Mouse (Mus musculus) spleen, postnatal 14 days (tissue): ENCODE data around the gene Ppip5k2.

ENCODE experiments used
- DNase-seq, 2 experiments: peaks; one replicate each; pipeline ENCODE4 v3.0.0; 2021 to 2022; ENCODE audit warnings: low spot score in 2 of 2

Gene Ppip5k2

DNA sequence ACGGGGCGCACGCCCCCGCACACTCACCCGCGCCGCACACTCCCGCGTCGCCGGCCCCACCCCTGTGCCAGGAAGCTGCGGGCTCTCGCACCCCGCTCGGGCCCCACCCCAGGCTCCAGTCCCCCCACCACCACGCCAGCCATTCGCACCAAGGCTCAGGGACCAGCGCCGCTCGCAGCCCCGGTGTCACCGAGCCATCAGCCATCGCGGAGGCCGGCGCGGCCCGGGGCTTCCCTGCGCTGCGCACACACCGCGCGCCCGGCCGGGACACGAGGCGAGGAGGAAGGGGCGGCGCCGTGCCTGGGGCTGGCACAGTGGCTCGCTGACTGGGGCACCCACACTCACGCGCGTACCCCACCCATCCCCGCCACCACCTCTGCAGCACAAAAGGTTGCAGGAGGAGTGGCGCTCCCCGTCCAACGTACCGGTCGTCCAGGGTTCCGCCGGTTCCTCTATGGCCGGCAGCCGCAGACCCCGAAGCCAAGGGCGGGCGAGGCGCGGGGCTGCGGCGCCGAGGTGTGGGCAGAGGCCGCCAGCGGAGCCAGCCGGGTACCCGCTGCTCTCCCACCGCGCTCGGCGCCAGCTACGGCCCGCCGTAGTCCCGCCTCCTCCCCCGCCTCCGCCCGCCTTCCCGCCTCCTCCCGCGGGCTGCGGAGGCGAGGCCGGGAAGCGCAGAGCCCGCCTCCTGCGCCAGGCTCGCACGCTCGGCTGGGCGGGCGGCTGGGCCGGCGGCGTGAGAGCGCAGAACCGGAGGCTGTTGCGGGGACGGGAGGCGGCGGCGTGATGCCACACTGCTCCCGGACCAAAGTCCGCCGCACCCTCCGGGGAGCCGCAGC is 108.6 kb downstream of the Ppip5k2 start, which contains the start of gene D1Ertd622e:
TSS of gene D1Ertd622e (minus strand) at position 669 of the 836 bp plus-strand sequence.
- peak; percentile 61 to 64 for DNase-seq

DNA sequence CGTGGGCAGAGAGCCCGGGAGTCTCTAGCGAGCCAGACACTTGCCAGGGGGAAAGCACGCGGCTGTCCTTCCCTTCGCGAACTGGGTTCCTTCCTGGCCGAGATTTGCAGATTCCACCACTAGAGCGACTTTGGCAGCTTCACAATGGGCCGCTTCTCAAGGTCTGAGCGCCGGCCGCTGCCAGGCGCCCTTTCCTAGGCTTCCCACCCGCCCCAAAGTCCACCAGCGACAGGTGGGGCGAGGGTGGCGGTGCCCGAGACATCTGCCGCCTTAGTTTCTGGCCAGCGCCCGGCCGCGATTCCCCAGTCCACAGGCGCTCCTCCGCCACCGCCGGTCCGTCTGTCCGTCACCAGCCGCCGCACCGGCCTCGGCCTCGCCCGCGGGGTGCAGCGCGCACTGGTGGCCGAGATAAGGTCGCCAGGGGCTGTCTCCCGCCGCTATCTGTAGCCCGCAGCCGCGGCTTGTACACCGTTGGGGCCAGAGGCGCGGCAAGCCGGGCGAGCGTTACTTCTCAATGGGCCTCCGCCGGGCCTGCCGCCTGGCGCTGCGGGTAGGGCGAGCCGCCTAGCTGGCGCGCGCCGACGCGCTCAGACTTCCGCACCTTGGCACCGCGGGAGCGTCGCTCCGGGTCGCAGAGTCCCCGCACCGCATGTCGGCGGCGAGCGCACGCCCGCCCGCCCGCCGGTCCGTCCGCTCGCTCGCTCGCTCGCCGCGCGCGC is 109.4 kb downstream of the Ppip5k2 start:
- DNase-seq, result peak; percentile 76 to 85

DNA sequence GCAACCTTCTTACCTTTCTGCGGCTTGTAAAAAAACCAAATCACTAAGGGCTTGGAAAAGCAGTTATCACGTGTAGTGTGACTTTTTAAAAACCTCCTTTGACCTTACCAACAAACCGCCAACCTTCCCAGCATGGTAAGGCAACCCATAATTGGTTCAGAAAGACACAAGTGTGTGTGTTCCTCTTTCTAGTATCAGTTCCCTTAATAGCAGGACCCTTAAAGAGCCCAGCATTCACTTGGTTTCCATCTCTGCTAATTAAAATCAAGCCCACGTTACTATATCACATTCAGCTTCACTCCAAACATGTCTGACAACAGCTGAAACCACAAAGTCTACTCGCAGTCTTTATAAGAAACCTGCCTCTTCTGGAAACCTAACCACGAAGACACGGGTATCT is 110.8 kb downstream of the Ppip5k2 start:
- no peak for DNase-seq

DNA sequence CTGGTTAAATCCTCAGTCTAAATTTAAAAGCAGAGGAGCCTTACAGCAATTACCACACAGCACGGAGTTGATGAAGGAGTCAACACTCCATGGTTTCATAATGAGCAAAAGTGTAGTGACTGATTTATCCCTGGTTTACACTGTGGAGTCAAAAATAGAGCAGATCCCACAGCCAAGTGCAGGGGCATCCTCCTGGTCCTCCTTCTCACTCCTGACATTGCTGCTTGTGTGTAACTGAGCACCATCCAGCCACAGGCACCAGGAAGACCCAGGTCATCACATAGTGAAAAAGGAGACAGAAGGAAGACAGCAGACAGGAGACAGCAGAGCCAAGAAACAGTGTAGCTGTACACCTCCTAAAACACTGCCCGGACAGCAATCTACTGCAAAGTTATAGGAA is 112.4 kb downstream of the Ppip5k2 start:
- no peak for DNase-seq

DNA sequence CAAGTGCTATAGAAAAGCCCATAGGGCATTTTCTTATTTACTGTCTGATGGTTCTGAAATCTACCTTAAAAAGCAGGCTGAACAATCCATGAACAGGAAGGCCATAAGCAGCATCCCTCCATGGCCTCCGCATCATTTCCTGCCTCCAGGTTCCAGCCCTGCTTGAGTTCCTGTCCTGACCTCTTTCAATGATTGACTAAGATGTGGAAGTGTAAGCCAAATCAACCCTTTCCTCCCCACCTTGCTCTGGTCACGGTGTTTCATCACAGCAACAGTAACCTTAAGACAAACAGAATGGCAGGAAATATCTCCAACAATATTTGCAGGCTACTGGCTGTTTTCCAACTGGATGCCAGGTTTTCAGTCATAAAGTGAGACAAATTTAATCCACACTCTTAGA is 113.0 kb downstream of the Ppip5k2 start:
- no peak for DNase-seq
